Mouse (Mus musculus) E14TG2a.4 (cell line): ENCODE measurements around the gene Rtn4.

Experiments
- CTCF ChIP-seq: conservative IDR thresholded peaks from 2 replicates; pipeline ENCODE4 v1.5.1; 2014; ENCODE audit warnings: low read length
- NANOG ChIP-seq: IDR thresholded peaks from 2 replicates; pipeline ENCODE4 v1.6.1; 2014; ENCODE audit warnings: borderline replicate concordance, low read length, mixed read lengths
- POU5F1 ChIP-seq: IDR thresholded peaks from 2 replicates; pipeline ENCODE4 v1.6.1; 2014; ENCODE audit warnings: low read length, borderline replicate concordance

- TF ChIP-seq CTCF (no peak), POU5F1 (no peak), NANOG (no peak)
These were observed 86.2 kb downstream of the Rtn4 start for GRCm38 (mm10) chr11:29778936-29779335.
